Mouse (Mus musculus) CD4-positive, CD25-positive, alpha-beta regulatory T cell, adult 2 months (primary cell): ENCODE measurements around the gene Gm6169.
"Not testable (repeated sequence)": the region's sequence is repeated elsewhere in the genome, so short reads cannot be mapped to it uniquely, and the experiment has no call there.

Experiments used
- DNase-seq: peaks from one replicate; pipeline ENCODE4 v3.0.0-alpha.2; 2012; ENCODE audit warnings: low read depth, low spot score

Gm6169 gene

DNA sequence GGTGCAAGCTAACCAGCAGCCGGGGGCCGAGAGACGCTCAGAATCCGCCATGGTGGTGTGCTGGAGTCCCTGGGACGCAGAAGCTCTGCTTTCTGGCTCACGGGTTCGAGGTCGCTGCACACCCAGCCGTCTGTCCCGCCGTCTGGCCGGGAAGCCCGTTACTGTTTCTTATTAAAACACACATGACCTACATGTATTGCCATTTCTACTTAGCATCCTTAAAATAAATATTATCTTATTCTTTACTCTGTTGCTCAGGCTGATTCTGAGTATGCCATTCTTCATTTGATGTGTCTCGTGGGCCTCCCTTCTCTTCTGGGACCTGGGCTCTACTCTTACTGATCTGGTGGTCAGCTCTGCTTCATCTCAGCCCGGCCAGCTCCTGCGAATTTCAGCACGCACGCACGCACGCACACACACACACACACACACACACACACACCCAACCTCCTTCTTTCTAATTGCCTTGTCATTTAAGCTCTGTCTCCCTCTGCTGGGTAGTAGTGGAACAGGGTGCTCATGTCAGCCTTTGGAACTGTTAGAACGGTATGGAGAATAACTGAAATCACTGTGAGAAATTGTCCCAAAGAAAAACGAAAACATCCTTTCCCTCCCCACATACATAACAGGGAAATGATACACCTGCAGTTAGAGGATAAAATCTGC lies at the start of gene Gm6169:
Gene Gm6169 (minus strand): TSS at position 51 of the 666 bp plus-strand sequence.
- peak; percentile 39 for DNase-seq

DNA sequence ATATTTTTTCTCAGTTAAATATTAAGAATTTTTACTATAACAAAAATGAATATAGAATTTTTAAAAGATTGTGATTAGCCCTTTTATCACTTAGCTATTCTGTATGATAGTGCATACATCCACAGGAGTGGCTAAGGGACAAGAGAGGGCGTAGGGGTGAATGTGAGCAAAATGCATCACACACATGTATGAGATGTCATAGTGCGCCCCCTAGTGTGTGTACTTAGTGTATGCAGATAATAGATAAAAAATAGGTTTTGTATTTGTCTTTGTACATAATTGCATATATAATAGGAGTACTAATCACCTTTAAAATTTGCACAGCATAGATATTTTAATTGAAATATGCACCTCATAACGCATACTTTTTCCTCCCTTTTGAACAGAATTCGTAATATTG lies 46.8 kb upstream of the Gm6169 start:
- peak; percentile 84 for DNase-seq

DNA sequence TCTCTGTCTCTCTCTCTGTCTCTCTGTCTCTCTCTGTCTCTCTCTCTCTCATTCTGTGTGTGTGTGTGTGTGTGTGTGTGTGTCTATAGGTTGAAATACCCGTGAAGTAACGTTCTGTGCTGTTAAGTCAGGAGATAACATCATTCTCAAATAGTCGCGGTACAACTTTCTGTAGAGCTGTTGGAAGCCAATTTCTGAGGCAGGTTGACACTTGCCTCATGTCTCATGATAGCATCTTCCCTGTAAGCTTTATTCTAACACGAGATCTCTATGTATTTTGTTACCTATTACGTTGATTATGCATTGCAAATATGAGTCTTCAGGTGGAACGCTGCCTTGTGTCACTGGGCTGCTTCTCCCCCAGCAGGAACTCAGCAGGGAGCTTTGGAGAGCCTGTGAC lies 43.3 kb upstream of the Gm6169 start:
- DNase-seq, result no peak

DNA sequence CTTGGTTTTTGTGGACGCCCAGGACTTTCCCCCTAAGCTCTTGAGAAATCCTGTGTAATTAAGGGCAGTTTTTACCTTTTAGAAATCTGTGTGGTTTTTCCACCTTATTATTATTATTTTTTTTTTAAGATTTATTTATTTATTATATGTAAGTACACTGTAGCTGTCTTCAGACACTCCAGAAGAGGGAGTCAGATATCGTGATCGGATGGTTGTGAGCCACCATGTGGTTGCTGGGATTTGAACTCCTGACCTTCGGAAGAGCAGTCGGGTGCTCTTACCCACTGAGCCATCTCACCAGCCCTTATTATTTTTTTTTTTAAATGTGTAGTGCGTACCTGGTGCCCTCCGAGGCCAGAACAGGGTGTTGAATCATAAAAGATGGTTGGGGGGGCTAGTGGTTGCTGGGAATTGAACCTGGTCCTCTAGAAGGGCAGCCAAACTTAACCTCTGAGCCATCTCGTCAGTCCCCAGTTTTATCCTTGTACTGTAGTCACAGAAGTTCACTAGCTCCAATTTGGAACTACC lies 39.4 kb upstream of the Gm6169 start:
- DNase-seq, result peak; percentile 5

DNA sequence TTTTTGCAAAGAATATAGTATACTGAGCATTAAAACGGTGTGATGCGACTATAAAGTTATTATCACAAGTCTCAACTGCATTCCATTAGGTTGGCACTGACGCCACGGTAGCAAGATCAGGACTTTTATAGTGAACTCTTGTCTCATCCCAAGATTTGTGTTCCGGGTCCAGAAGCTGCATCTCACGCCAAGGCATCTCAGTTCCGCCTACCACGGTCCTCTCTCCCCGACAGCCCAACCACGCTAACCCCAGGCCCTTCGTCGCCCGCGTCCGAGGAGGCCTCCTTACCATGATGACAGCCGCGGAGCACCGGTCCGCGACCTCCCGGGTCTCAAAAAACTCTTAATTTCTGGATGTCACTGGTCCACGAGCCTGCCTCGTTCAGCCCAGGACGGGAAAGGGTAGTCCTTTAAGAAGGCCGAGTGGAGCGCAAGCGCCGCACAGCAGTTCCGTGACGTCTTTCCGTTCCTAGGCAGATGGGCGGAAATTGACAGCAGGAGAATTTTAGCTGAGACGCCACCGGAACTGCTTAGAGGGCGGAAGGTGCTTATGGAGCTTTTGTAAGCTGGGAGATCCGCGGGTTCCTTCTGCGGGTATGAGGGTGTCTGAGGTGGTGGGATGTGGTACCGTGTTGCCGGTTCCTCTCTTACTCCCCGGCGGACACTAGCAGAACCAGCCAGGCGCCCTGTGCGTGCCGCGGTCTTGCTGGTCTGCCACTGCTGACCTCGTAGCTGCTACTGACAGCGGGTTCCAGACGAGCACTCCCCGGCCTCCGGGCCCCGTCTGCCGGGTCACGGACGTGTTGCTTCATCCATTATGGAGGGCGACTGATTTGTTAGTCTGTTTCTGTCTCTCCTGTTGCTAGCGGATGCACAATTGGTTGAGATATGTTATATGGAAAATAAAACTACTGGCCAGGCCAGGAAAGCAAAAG lies 38.7 kb upstream of the Gm6169 start, which contains the start of the genes Gfm2 and Nsa2:
Gene Gfm2 (plus strand): TSS at position 472 of the 935 bp plus-strand sequence.
Gene Nsa2 (minus strand): TSS at position 472 of the 935 bp plus-strand sequence.
- DNase-seq, result peak; percentile 95

DNA sequence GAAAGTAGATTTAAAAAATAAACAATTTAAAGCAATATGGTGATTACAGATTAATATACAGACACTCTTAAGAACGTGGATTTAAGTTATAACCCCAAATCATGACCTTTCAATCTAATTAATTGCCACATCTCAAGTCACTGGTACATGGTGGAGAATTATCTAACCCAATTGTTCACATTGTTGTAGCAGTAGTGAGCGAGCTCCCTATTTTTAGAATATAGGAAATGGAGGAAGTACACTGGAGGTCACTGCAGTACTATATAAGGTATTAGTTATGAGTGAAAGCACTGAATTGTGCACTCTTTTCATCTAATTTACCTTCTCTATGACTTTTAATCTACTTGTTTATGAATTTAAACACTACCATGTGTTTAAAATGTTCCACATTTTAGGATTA lies 31.4 kb upstream of the Gm6169 start:
- not testable (repeated sequence) for DNase-seq

DNA sequence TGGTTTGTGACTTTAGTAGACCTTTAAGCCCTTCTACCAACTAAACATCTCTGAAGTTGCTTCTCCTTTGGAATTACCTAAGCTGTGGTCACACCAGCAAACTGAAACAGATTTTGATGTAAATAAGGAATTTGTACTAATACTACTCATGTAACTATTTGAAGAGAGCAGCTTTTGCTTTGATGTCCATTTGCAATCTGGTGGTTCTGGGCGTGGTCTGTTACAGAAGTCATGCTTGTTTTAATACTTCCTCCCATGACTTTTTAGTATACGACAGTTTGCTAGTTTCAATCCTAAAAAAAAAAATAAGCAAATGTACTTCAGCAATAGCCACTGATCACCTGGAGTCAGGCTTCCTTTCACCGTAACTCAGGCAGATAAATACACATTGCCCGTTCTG lies 30.6 kb upstream of the Gm6169 start:
- DNase-seq, result not testable (repeated sequence)

DNA sequence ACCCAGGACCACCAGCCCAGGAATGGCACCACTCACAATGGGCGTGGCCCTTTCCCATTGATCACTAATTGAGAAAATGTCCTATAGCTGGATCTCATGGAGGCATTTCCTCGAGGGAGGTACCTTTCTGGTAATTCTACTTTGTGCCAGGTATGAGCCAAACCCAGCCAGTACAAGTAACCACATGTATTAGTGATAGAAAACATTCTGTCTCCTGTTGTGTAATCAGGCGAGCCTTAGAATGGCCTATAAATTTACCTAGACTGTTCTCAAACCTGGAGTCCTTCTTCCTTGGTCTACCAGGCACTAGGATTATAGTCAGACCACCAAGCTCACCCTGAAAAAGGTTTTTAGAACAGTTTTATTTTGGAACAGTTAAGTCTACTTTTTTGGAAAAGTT lies 22.3 kb upstream of the Gm6169 start:
- no peak for DNase-seq

DNA sequence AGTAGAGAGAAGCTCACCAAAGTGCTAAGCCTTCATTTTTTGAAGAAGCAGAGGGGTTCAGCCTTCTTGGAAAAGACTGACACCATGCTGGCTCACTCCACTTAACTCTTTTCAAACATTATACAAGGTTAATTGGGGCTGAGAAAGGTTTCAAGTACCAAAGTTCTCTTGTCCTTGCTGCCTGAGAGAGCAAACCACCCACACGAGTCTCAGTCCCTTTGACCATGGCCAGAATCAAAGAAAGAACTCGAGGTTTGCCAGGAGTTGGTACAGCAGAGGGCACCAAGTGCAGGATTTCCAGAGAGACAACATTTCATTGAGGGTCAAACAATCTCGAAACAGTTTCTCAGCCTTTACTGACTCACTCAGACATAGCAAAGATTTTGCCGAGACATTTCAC lies 10.0 kb upstream of the Gm6169 start:
- DNase-seq, result no peak

DNA sequence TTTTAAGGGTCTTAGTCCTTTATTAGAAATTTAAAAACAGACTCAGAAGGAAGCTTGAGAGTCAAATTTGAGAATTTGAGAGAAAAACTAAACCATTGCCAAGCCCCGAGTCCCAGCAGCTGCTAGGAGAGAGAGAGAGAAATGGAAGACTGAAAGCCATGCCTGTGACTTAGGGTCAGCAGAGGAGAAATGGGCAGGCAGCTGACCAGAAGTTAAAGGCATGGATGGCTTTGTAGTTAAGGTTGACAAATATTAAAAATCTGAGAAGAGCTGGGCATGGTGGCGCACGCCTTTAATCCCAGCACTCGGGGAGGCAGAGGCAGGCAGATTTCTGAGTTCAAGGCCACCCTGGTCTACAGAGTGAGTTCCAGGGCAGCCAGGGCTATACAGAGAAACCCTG lies 8.7 kb upstream of the Gm6169 start:
- not testable (repeated sequence) for DNase-seq

DNA sequence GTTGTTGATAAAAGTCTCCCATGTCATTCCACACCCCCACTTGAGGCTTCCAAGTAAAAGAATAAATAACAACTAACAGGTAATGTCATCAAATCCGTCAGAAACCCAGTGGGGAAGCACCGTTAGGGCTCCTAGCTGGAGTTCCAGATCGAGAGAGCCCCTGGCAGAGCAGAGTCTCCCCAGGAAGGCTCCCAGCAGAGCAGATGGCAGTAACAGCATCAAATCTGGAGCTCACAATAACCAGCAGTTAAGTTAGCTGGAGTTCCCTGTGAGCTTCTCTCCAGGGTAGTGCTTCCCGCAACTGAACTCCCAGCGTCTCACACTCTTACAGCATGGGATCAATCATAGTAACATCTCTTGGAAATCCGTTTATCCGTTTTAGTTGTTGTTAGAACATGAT lies 6.0 kb upstream of the Gm6169 start:
- DNase-seq, result no peak

DNA sequence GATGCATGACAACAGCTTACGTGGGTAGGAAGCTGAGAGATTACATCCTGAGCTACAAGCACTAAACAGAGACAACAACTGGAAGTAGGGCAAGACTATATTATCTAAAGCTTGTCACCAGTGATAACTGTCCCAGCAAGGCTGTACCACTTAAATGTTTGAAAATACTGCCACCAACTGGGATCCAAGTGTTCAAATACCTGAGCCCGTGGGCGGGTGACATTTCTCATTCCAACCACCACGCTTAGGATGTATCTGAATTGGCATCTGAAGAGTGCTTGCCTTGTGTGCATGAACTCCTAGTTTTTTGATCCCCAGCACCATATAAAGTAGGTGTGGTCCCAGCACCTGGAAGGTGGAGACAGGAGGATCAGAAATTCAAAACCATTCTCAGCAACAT lies 3.3 kb downstream of the Gm6169 start:
- no peak for DNase-seq

DNA sequence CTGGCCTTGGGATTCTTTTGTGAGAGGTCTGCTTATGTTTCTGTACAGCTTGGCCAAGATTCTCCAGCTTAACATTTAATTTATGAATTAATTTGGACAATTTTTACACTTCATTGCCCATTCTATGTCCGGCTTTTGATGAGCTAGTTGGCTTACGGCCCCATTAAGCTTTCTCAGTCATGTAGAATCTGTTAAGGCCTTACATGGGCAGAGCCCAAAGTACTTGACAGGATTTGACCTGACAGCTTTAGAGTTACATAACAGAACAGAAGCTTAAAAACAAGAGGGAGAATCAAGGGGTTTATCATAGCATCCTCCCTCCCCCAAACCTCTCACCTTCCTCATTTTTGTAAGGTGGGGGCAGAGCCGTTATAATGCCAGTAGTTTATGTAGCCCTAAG lies 10.9 kb downstream of the Gm6169 start:
- DNase-seq, result no peak

DNA sequence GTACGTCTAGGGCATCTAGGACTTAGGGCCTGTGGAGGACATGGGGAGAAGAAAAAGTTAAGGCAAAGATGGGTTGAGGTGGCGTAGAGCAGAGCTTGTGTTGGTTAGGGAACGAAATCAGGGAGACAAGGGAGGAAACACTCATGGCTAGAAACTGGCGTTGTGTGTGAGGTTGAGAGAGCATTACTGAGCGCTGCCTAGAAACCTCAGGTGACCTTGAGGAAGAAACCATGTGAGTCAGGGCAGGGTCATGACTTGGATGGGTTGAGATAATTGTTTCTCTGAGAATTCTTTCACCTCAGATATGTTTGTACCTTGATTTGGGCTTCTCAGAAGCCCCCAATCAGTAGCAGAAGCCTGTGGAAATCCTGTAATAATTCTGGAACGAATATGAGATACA lies 11.6 kb downstream of the Gm6169 start:
- no peak for DNase-seq

DNA sequence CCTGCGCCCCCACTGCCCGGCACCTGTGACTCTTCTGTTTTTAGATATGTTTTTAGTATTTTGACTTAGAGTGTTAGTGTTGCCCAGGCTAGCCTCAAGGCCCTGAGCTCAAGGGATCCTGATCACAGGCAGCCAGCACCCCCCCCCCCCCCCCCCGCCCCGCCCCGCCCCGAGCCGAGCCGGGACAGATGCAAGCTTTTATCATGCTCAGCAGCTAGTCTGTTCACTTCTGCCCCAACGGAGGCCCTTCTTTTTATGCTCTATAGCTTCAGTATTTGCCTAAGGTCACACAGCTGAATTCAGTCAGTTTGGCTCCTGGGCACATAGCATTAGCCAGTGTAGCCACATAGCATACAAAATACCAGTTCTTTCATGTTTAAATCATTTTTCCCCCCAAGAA lies 12.7 kb downstream of the Gm6169 start:
- DNase-seq, result no peak

DNA sequence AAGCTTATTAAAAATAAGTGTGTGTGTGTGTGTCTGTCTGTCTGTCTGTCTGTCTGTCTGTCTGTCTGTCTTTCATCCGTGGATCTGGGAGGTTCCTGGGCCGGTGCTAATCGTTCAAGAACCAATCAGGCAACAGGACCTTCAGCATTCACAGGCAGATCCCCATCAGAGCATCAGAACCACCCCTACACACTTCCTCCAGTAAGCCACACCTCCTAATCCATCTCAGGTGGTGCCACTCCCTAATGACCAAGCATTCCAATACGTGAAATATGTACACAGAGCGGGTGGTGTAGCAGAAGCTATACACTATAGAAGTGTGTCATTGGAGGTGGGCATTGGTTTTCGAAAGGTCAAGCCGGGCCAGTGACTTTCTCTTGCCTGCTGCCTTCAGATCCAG lies 16.6 kb downstream of the Gm6169 start:
- no peak for DNase-seq

DNA sequence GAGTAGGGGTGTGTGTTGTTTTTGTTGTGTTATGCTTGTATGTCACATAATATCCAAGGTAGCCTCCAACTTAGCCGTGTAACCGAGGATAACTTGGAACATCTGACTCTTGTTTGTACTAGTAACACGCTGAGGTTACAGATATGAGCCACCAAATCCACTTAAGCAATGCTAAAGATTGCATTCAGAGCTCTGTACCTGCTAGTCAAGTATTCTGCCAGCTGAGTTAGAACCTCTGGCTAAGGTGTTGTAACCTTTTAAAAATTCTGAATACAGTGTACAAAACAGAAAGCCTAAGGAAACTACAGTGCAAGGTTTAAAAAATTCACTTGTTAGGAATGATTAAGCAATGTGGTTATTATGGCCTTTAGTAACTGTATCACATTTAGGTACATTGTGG lies 18.4 kb downstream of the Gm6169 start:
- no peak for DNase-seq

DNA sequence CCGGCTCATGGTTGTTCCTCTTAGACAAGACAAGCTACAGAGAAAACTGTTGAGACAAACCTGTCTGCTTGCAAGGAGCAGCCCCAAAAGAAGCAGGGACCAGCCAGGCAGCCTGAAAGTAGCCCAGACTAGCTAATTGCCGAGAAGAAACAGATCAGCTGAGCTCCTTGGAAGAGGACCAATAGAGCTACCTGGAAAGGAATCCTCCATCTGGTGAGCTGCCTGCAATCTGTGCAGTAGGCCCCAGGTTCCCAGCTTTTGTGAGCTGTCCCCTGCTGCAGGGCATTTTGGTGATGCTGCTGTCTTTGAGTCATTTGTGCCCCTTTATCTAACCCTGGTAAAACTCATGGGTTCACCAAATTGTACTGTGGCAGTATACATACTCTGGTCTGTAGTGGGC lies 18.8 kb downstream of the Gm6169 start:
- DNase-seq, result no peak

DNA sequence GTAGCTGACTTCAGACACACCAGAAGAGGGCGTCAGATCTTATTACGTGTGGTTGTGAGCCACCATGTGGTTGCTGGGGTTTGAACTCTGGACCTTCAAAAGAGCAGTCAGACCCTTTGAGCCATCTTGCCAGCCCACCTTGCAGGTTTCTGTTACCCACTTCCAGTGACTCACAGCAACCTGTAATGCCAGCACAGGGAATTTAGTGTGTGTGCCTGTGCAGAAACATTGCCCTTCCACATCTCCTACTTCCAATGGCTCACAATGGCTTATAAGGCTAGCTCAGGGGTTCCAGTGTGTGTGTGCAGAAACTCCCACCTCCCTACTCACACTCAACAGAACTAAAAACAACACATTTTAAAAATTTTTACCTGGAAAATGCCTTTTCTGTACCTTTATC lies 21.5 kb downstream of the Gm6169 start:
- no peak for DNase-seq

DNA sequence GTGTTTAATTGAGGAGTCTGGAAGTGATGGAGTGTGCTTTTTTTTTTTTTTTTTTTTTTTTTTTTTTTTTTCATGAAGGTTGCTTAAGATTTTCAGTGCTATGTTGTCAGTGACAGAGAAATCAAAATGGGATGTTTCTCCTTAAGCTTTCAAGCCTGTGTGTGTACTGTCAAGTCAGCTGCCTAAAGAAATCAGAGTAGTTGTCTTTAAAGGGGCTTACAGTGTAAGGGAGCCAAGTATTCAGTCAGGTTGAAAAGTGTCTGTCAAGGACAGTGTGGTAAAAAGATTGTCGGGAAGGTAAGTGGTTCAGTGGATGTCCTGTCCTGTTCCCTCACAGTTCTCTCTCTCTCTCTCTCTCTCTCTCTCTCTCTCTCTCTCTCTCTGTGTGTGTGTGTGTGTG lies 25.5 kb downstream of the Gm6169 start:
- no peak for DNase-seq

DNA sequence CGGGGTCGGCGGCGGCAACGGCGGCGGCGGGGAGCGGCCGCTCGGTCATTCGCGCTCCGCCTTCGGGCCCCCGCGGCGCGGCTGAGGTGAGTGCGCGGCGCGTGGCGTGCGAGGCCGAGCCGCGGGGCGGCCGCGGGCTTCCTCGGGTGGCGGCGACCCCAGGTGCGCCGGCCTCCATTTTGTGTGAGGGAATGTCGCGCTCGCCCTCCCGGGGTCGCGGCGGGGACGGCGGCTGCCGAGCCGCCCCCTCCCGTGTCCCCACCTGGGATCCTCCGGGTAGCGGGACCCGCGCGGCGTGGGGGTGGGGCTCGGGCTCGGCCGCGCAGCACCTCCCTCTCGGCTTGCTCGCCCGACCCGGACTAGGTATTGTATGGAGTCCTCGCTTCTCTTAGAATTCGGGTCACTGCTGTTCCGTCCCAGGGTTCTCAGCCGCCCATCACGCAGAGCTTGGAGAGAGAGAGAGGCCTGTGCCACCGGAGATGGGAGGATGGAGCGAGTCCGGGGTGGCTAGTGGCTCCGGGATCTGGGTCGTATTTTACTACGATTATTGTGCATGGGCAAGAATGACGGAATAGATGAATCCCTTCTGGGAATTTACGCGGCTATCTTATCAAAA lies 27.3 kb downstream of the Gm6169 start:
- peak; percentile 15 for DNase-seq

DNA sequence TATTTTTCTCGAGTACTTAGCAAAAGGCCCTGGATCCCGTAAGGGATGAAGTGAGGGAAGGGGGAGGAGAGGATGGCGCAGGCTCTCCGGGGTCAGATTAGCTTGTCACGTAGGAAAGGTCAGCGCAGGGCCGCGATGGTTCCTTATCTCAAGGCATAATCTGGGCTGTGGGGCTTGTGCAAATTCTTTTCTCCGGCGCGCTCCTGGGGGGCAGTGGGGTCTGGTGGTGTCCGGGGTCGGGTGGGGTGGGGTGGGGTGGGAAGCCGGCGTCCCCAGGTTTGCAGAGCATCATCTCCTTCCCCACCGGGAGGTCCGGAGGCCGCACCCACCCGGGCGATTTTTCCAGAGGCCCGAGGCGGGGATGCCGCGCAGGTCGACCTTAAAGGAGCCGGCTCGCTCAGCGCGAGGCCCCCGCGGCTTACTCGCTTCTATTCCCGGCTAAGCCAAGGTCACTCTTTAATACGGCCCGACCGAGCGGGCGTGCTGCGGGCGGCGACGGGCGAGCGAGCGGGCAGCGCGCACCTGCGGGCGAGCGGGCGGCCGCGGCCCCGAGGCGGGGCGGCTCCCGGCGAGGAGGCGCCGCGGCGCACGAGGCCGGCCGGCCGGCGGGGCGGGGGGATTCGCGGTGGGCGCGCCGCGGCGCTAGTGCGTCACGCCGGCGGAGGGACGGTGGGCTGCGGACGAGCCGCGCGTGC lies 28.0 kb downstream of the Gm6169 start:
- DNase-seq, result no peak
